Mouse (Mus musculus): Measurements from ENCODE around the gene Olfr1375. TPM values are rescaled to one million over a fixed set of nuclear protein-coding genes. Genes with fewer than 3 reads are reported as not detected.
"Not testable (repeated sequence)": the region's sequence is repeated elsewhere in the genome, so short reads cannot be mapped to it uniquely, and the experiment has no call there.

Olfr1375 gene
- total RNA-seq (2014; rRNA removed), result not detected in 2 replicates
- polyA plus RNA-seq (2012; rRNA removed), result not detected in 2 replicates

DNA sequence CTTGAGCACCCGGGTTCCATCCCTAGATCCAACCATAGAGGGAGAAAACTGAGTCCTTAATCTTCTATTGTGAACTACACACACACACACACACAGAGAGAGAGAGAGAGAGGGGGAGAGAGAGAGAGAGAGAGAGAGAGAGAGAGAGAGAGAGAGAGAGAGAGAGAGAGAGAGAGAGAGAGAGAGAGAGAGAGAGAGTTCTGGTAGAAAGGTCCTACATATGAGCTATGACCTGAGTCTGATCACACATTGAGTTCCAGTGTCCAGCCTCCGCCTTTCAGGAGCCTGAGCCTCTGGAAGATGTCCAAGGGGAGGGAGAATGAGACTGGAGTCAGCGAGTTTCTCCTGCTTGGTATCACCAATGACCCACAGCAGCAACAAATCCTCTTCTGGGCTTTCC lies at the start of gene Olfr1375:
Olfr1375 (plus strand) TSS at position 301 of the 400 bp plus-strand sequence.
- not testable (repeated sequence) for H3K27ac ChIP-seq (replicated peaks; ENCODE audit: insufficient read depth, low read depth, low read length); H3K79me2 ChIP-seq (ENCODE audit: control insufficient read depth, insufficient read depth, low read length); H3K27me3 ChIP-seq (ENCODE audit: control insufficient read depth, insufficient read depth, low read length); H3K4me3 ChIP-seq (ENCODE audit: insufficient read depth, low read depth, low read length); H3K9ac ChIP-seq (ENCODE audit: low read depth, low read length); H3K4me1 ChIP-seq (ENCODE audit: control insufficient read depth, insufficient read depth, low read length); H3K36me3 ChIP-seq (ENCODE audit: control insufficient read depth, insufficient read depth, low read length); DNase-seq (ENCODE audit: extremely low read depth, low read depth, low spot score)
- 69% methylated on average over 3 of the region's 3 CpGs for WGBS

DNA sequence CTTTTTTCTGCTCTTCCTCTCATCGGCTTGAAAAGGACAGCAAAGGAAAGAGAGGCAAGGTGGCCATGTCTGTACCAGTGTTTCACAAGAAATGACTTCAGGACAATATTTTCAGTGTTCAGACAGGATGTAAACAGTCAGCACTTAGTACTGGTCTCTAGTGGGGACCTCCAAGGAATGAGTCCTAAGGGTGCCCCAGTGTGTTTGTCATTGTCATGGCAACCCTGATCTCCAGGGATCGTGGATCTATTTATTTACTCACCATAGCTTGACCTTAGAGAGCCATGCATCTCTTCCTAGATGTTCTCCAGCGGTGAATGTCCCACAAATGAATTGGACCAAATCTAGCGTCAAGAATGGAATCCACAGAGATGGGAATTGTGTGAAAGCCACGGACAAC lies 44.6 kb upstream of the Olfr1375 start, which contains the start of gene Olfr51:
Olfr51 (plus strand) TSS at position 301 of the 400 bp plus-strand sequence.
- WGBS, result 71% methylated on average over 5 of the region's 5 CpGs
- Histone ChIP-seq H3K27ac (replicated peaks; ENCODE audit: insufficient read depth, low read depth, low read length) (no peak within 1 kb of the TSS), H3K4me1 (ENCODE audit: control insufficient read depth, insufficient read depth, low read length) (no peaks in the 10 kb centered on the region), H3K4me3 (ENCODE audit: insufficient read depth, low read depth, low read length) (no peak within 1 kb of the TSS), H3K36me3 (ENCODE audit: control insufficient read depth, insufficient read depth, low read length) (no peaks in the 10 kb centered on the region), H3K9ac (ENCODE audit: low read depth, low read length) (no peak within 1 kb of the TSS), H3K79me2 (ENCODE audit: control insufficient read depth, insufficient read depth, low read length) (no peaks in the 10 kb centered on the region), H3K27me3 (ENCODE audit: control insufficient read depth, insufficient read depth, low read length) (no peaks in the 10 kb centered on the region)
- TF ChIP-seq POLR2A (IDR thresholded peaks at IDR 0.05; ENCODE audit: extremely low read depth, insufficient read depth, low read length), result no peak
- no peak for TF ChIP-seq CTCF (IDR thresholded peaks at IDR 0.05; ENCODE audit: low read depth, low read length)
- no peak for DNase-seq (ENCODE audit: extremely low read depth, low read depth, low spot score)

DNA sequence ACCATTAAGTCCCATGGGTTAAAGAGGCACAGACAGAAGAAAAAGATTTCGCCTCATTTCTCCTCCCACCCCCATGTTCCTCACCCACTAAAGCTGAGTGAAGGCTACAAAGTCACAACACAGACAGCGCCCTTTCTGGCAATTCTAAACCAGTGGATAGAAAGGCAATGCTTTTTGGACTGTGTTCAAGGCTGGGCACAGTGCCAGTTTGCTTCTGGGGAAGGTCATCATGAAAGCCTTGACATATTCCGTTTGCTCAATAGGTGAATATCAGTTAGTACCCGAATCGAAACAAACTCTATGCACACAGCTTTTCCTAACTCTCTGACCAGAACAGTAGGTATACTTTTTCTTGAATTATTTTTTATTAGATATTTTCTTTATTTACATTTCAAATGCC lies 36.1 kb upstream of the Olfr1375 start:
- no peaks in the 10 kb centered on the region for H3K79me2 ChIP-seq (ENCODE audit: control insufficient read depth, insufficient read depth, low read length)
- H3K4me1 ChIP-seq (ENCODE audit: control insufficient read depth, insufficient read depth, low read length), result no peaks in the 10 kb centered on the region
- H3K36me3 ChIP-seq (ENCODE audit: control insufficient read depth, insufficient read depth, low read length), result no peaks in the 10 kb centered on the region
- H3K27ac ChIP-seq (replicated peaks; ENCODE audit: insufficient read depth, low read depth, low read length), result no peak overlapping the region
- 25% methylated on average over 5 of the region's 5 CpGs for WGBS
- TF ChIP-seq POLR2A (IDR thresholded peaks at IDR 0.05; ENCODE audit: extremely low read depth, insufficient read depth, low read length) (no peak), CTCF (IDR thresholded peaks at IDR 0.05; ENCODE audit: low read depth, low read length) (no peak)
- peak; percentile 61 for DNase-seq (ENCODE audit: extremely low read depth, low read depth, low spot score)
- H3K4me3 ChIP-seq (ENCODE audit: insufficient read depth, low read depth, low read length), result no peak overlapping the region
- no peaks in the 10 kb centered on the region for H3K27me3 ChIP-seq (ENCODE audit: control insufficient read depth, insufficient read depth, low read length)
- no peak overlapping the region for H3K9ac ChIP-seq (ENCODE audit: low read depth, low read length)

DNA sequence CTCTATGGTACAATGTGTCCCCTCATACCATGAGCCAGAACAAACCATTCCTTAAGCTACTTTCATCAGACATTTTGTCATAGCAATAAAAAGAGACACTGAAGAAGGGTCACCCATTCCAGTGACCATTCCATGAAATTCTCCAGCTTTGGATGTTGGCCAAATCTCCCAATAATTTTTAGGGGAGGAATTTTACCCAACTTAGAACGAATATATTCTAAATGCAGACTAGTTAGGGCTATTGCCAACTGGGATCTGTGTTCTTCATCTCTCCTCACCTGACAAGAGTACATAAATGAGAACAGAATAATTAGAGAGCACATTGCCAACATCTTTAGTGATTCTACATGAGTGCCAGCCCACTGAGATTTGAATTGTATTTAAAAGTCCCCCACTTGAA lies 34.0 kb upstream of the Olfr1375 start, which contains the start of gene Olfr54:
Olfr54 (plus strand) TSS at position 301 of the 400 bp plus-strand sequence.
- Histone ChIP-seq H3K36me3 (ENCODE audit: control insufficient read depth, insufficient read depth, low read length) (no peaks in the 10 kb centered on the region), H3K79me2 (ENCODE audit: control insufficient read depth, insufficient read depth, low read length) (no peaks in the 10 kb centered on the region), H3K27me3 (ENCODE audit: control insufficient read depth, insufficient read depth, low read length) (no peaks in the 10 kb centered on the region), H3K4me3 (ENCODE audit: insufficient read depth, low read depth, low read length) (no peak within 1 kb of the TSS), H3K27ac (replicated peaks; ENCODE audit: insufficient read depth, low read depth, low read length) (no peak within 1 kb of the TSS), H3K4me1 (ENCODE audit: control insufficient read depth, insufficient read depth, low read length) (no peaks in the 10 kb centered on the region), H3K9ac (ENCODE audit: low read depth, low read length) (no peak within 1 kb of the TSS)
- no peak for TF ChIP-seq CTCF (IDR thresholded peaks at IDR 0.05; ENCODE audit: low read depth, low read length)
- no peak for TF ChIP-seq POLR2A (IDR thresholded peaks at IDR 0.05; ENCODE audit: extremely low read depth, insufficient read depth, low read length)
- no peak for DNase-seq (ENCODE audit: extremely low read depth, low read depth, low spot score)
- 65% methylated on average over 1 of the region's 1 CpGs for WGBS

DNA sequence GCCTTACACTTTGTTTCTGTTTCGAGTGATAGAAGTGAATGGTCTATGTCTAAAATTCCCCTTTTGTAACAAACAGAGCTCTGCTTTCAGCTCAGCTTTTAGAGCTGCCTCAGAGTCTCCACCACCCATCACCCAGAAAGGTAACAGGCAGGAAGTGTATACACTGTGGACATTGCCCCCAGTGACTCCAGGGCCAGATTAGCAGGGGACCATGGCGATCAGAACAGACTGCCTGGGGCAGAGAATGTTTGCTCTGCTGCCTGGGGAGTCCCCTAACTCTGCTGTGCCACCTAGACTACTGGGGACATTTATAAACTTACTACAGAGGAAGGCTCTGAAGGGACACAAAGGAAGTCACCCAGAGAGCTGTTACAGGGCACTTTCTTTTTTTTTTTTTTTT lies 31.6 kb upstream of the Olfr1375 start:
- no peak for DNase-seq (ENCODE audit: extremely low read depth, low read depth, low spot score)
- Histone ChIP-seq H3K4me3 (ENCODE audit: insufficient read depth, low read depth, low read length) (no peak overlapping the region), H3K4me1 (ENCODE audit: control insufficient read depth, insufficient read depth, low read length) (no peaks in the 10 kb centered on the region), H3K27me3 (ENCODE audit: control insufficient read depth, insufficient read depth, low read length) (no peaks in the 10 kb centered on the region), H3K36me3 (ENCODE audit: control insufficient read depth, insufficient read depth, low read length) (no peaks in the 10 kb centered on the region), H3K27ac (replicated peaks; ENCODE audit: insufficient read depth, low read depth, low read length) (no peak overlapping the region), H3K9ac (ENCODE audit: low read depth, low read length) (no peak overlapping the region), H3K79me2 (ENCODE audit: control insufficient read depth, insufficient read depth, low read length) (no peaks in the 10 kb centered on the region)
- TF ChIP-seq CTCF (IDR thresholded peaks at IDR 0.05; ENCODE audit: low read depth, low read length), result no peak
- TF ChIP-seq POLR2A (IDR thresholded peaks at IDR 0.05; ENCODE audit: extremely low read depth, insufficient read depth, low read length), result no peak
- WGBS, result 40% methylated on average over 2 of the region's 2 CpGs

DNA sequence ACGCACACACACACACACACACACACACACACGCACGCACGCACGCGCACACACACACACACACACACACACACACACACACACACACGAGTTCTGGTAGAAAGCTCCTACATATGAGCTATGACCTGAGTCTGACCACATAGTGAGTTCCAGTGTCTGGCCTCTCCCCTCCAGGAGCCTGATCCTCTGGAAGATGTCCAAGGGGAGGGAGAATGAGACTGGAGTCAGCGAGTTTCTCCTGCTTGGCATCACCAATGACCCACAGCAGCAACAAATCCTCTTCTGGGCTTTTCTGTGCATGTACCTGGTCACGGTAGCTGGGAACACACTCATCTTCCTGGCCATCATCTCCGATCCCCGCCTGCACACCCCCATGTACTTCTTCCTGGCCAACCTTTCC lies 21.1 kb upstream of the Olfr1375 start:
- not testable (repeated sequence) for H3K36me3 ChIP-seq (ENCODE audit: control insufficient read depth, insufficient read depth, low read length); H3K27ac ChIP-seq (replicated peaks; ENCODE audit: insufficient read depth, low read depth, low read length); DNase-seq (ENCODE audit: extremely low read depth, low read depth, low spot score)

DNA sequence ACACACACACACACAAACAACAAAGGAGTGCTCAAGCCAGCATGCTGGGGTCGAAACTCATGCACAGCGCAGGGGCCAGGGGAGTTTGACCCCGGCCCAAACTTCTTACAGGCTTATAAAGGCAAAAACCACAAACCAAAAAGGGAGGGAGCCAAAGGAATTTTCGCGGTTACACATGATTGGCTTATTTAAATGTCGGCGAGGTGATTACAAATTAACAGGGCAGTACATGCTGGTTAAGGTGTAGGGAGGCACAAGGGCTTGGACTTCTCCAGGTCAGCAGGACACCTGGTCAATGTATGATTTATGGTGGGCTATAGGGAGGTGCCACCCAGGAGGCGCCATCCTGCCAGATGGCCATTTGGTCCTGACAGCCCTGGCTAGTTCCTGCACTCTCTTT lies 18.5 kb upstream of the Olfr1375 start:
- H3K9ac ChIP-seq (ENCODE audit: low read depth, low read length); H3K79me2 ChIP-seq (ENCODE audit: control insufficient read depth, insufficient read depth, low read length); H3K27ac ChIP-seq (replicated peaks; ENCODE audit: insufficient read depth, low read depth, low read length); H3K4me1 ChIP-seq (ENCODE audit: control insufficient read depth, insufficient read depth, low read length); H3K4me3 ChIP-seq (ENCODE audit: insufficient read depth, low read depth, low read length); DNase-seq (ENCODE audit: extremely low read depth, low read depth, low spot score); H3K36me3 ChIP-seq (ENCODE audit: control insufficient read depth, insufficient read depth, low read length); H3K27me3 ChIP-seq (ENCODE audit: control insufficient read depth, insufficient read depth, low read length): not testable (repeated sequence)
- 88% methylated on average over 8 of the region's 8 CpGs for WGBS

More for the DNA sequence above, 21.1 kb upstream of the Olfr1375 start:
- 84% methylated on average over 11 of the region's 11 CpGs for WGBS
- H3K27me3 ChIP-seq (ENCODE audit: control insufficient read depth, insufficient read depth, low read length); H3K9ac ChIP-seq (ENCODE audit: low read depth, low read length); H3K4me3 ChIP-seq (ENCODE audit: insufficient read depth, low read depth, low read length); H3K79me2 ChIP-seq (ENCODE audit: control insufficient read depth, insufficient read depth, low read length); H3K4me1 ChIP-seq (ENCODE audit: control insufficient read depth, insufficient read depth, low read length): not testable (repeated sequence)

All from liver, adult 2 months (tissue).